Mouse (Mus musculus) thymus, adult 2 months (tissue): ENCODE measurements around the gene Dclk1.

ENCODE experiments used
- CTCF ChIP-seq: fragments of 200-500 bp; IDR thresholded peaks from 2 replicates; pipeline ENCODE4 v1.5.1; 2012; ENCODE audit warnings: mild to moderate bottlenecking, control low read depth, low read length, moderate library complexity, borderline replicate concordance; ENCODE audit not compliant: control insufficient read depth, poor library complexity, insufficient read depth; ENCODE audit errors: extremely low read depth
- POLR2A ChIP-seq: fragments of 200-500 bp; IDR thresholded peaks from 2 replicates; pipeline ENCODE4 v1.6.1; 2012; ENCODE audit warnings: mild to moderate bottlenecking, low read length, control low read depth, moderate library complexity; ENCODE audit not compliant: control insufficient read depth, poor library complexity, insufficient read depth; ENCODE audit errors: extremely low read depth

- TF ChIP-seq CTCF: no peak
- TF ChIP-seq POLR2A: no peak
Measured at GRCm38 (mm10) chr3:55495866-55496265, 253.7 kb downstream of the Dclk1 start.
